Mouse (Mus musculus) liver, embryonic 14 days (tissue): ENCODE results near the gene Srp54b. TPM values are rescaled to one million over a fixed set of nuclear protein-coding genes. Genes with fewer than 3 reads are reported as not detected.

Experiments used
- polyA plus RNA-seq: library from polyadenylated mRNA; depleted of rRNA; stranded (reverse); fragments of >200 nt; gene quantifications from 2 replicates; pipeline ENCODE4 v1.2.3, GENCODE M21; 2012; rRNA removed

Srp54b gene
- polyA plus RNA-seq, result 15.0 and 15.1 TPM in 2 replicates

GRCm38 (mm10) chr12:55154559-55155448 is at the start of gene Srp54b:
Gene Srp54b, plus strand, starts transcription at chr12:55155104.

GRCm38 (mm10) chr12:55124242-55124641 is 30.7 kb upstream of the Srp54b start, which contains the start of gene Fam177a:
Gene Fam177a, plus strand, starts transcription at chr12:55124469.

GRCm38 (mm10) chr12:55199306-55199705 is 44.4 kb downstream of the Srp54b start, which contains the start of gene 1700047I17Rik2:
Gene 1700047I17Rik2, plus strand, starts transcription at chr12:55199592.

GRCm38 (mm10) chr12:55229626-55230519 is 75.0 kb downstream of the Srp54b start, which contains the start of gene Srp54c:
Gene Srp54c, plus strand, starts transcription at chr12:55230168.

Other genes starting within 250 kb of the Srp54b start
- not detected in 2 replicates for gene Gm20403, start 168.6 kb upstream of the Srp54b start, polyA plus RNA-seq
- 18.3 and 21.1 TPM in 2 replicates for gene Baz1a, start 140.8 kb upstream of the Srp54b start, polyA plus RNA-seq
- 13.7 and 16.3 TPM in 2 replicates for gene 2700097O09Rik, start 75.0 kb upstream of the Srp54b start, polyA plus RNA-seq
- 19.7 and 21.0 TPM in 2 replicates for gene Srp54a, start 74.8 kb upstream of the Srp54b start, polyA plus RNA-seq
- 4.4 and 4.8 TPM in 2 replicates for gene Fam177a, start 30.6 kb upstream of the Srp54b start, polyA plus RNA-seq
- not detected in 2 replicates for gene 1700047I17Rik2, start 44.5 kb downstream of the Srp54b start, polyA plus RNA-seq
- 22.3 and 22.4 TPM in 2 replicates for gene Srp54c, start 75.1 kb downstream of the Srp54b start, polyA plus RNA-seq
- gene 1110008L16Rik, start 144.5 kb downstream of the Srp54b start, polyA plus RNA-seq, result 5.5 and 5.7 TPM in 2 replicates
- 5.4 and 6.2 TPM in 2 replicates for gene Ppp2r3c, start 147.9 kb downstream of the Srp54b start, polyA plus RNA-seq
- 87.4 and 104 TPM in 2 replicates for gene Psma6, start 229.1 kb downstream of the Srp54b start, polyA plus RNA-seq